Mouse (Mus musculus) cortical plate, adult 2 months (tissue): ENCODE results near the gene Mcm2. TPM values are rescaled to one million over a fixed set of nuclear protein-coding genes. Genes with fewer than 3 reads are reported as not detected.

Source experiments
- H3K27ac ChIP-seq: fragments of 200-500 bp; 2 replicates; pipeline ENCODE4 v1.5.1; 2012; ENCODE audit warnings: low read length, control low read depth, inconsistent platforms; ENCODE audit not compliant: insufficient read depth
- H3K4me1 ChIP-seq: fragments of 200-500 bp; 2 replicates; pipeline ENCODE4 v1.6.1; 2011; ENCODE audit warnings: low read length; ENCODE audit not compliant: control insufficient read depth, insufficient read depth
- H3K4me3 ChIP-seq: fragments of 200-500 bp; 2 replicates; pipeline ENCODE4 v1.5.1; 2011; ENCODE audit warnings: mild to moderate bottlenecking, low read length, control low read depth; ENCODE audit not compliant: insufficient read depth
- CTCF ChIP-seq: fragments of 200-500 bp; IDR thresholded peaks from 2 replicates; pipeline ENCODE4 v1.5.1; 2011; ENCODE audit warnings: mild to moderate bottlenecking, control low read depth, low read length; ENCODE audit not compliant: insufficient read depth; ENCODE audit errors: extremely low read depth
- POLR2A ChIP-seq: fragments of 200-500 bp; IDR thresholded peaks from 2 replicates; pipeline ENCODE4 v1.6.1; 2011; ENCODE audit warnings: mild to moderate bottlenecking, low read length, control low read depth; ENCODE audit not compliant: insufficient read depth; ENCODE audit errors: extremely low read depth
- polyA plus RNA-seq: library from polyadenylated mRNA; depleted of rRNA; stranded (reverse); fragments of >200 nt; gene quantifications from 2 replicates; pipeline ENCODE4 v1.2.3, GENCODE M21; 2012

Mcm2 gene
- polyA plus RNA-seq, 1 experiment, result 4.4 TPM

- H3K4me3 ChIP-seq, result no peak overlapping the region
Observed at GRCm38 (mm10) chr6:88913440-88913839, 14.9 kb upstream of the Mcm2 start.

GRCm38 (mm10) chr6:88913022-88913421 lies 14.4 kb upstream of the Mcm2 start:
- no peaks in the 10 kb centered on the region for H3K4me1 ChIP-seq
- no peak overlapping the region for H3K4me3 ChIP-seq
- no peak overlapping the region for H3K27ac ChIP-seq
- TF ChIP-seq CTCF (no peak), POLR2A (no peak)

More at GRCm38 (mm10) chr6:88913440-88913839, 14.9 kb upstream of the Mcm2 start:
- TF ChIP-seq CTCF, result no peak
- no peak for TF ChIP-seq POLR2A
- H3K27ac ChIP-seq, result no peak overlapping the region
- no peaks in the 10 kb centered on the region for H3K4me1 ChIP-seq

- Histone ChIP-seq H3K4me3 (no peak overlapping the region), H3K4me1 (no peaks in the 10 kb centered on the region), H3K27ac (no peak overlapping the region)
- no peak for TF ChIP-seq POLR2A
- TF ChIP-seq CTCF, result no peak
Observed at GRCm38 (mm10) chr6:88909151-88909550, 10.6 kb upstream of the Mcm2 start.

GRCm38 (mm10) chr6:88906369-88907108 lies 8.0 kb upstream of the Mcm2 start:
- no peak for TF ChIP-seq POLR2A
- peak; percentile 89 for TF ChIP-seq CTCF
- Histone ChIP-seq H3K27ac (no peak overlapping the region), H3K4me1 (peaks cover 5% of the 10 kb centered on the region), H3K4me3 (no peak overlapping the region)

- TF ChIP-seq CTCF (no peak), POLR2A (no peak)
- H3K4me3 ChIP-seq, result no peak overlapping the region
- H3K4me1 ChIP-seq, result peaks cover 5% of the 10 kb centered on the region
- H3K27ac ChIP-seq, result no peak overlapping the region
Observed at GRCm38 (mm10) chr6:88905042-88905441, 6.5 kb upstream of the Mcm2 start.

GRCm38 (mm10) chr6:88904456-88904974 lies 5.9 kb upstream of the Mcm2 start:
- no peak overlapping the region for H3K27ac ChIP-seq
- no peak overlapping the region for H3K4me3 ChIP-seq
- TF ChIP-seq POLR2A (no peak), CTCF (no peak)
- H3K4me1 ChIP-seq, result peaks cover 5% of the 10 kb centered on the region

GRCm38 (mm10) chr6:88903708-88904107 lies 5.1 kb upstream of the Mcm2 start:
- no peak for TF ChIP-seq POLR2A
- TF ChIP-seq CTCF, result no peak
- peaks cover 5% of the 10 kb centered on the region for H3K4me1 ChIP-seq
- no peak overlapping the region for H3K27ac ChIP-seq
- H3K4me3 ChIP-seq, result no peak overlapping the region; the same call in 1 of the 2 replicates

GRCm38 (mm10) chr6:88901947-88902820 lies 3.6 kb upstream of the Mcm2 start, which contains the start of gene Tpra1:
Gene Tpra1 (plus strand): TSS chr6:88902251.
- TF ChIP-seq POLR2A (peak; percentile 50; the same call in 1 of the 2 replicates), CTCF (no peak)
- Histone ChIP-seq H3K4me3 (peak within 1 kb of the TSS; percentile 86), H3K4me1 (peaks cover 5% of the 10 kb centered on the region), H3K27ac (peak within 1 kb of the TSS; percentile 81)

- TF ChIP-seq CTCF (no peak), POLR2A (no peak)
- Histone ChIP-seq H3K4me3 (peak overlapping the region; percentile 86), H3K27ac (peak overlapping the region; percentile 45; the same call in 1 of the 2 replicates), H3K4me1 (peaks cover 5% of the 10 kb centered on the region)
Observed at GRCm38 (mm10) chr6:88901471-88901870, 2.9 kb upstream of the Mcm2 start.

- H3K27ac ChIP-seq, result no peak overlapping the region
- peaks cover 5% of the 10 kb centered on the region for H3K4me1 ChIP-seq
- no peak for TF ChIP-seq CTCF
- no peak for TF ChIP-seq POLR2A
- no peak overlapping the region for H3K4me3 ChIP-seq
Observed at GRCm38 (mm10) chr6:88899628-88900027, 1.0 kb upstream of the Mcm2 start.
